ENCODE assay signal across 9 mouse cellular contexts in the genomic region with DNA sequence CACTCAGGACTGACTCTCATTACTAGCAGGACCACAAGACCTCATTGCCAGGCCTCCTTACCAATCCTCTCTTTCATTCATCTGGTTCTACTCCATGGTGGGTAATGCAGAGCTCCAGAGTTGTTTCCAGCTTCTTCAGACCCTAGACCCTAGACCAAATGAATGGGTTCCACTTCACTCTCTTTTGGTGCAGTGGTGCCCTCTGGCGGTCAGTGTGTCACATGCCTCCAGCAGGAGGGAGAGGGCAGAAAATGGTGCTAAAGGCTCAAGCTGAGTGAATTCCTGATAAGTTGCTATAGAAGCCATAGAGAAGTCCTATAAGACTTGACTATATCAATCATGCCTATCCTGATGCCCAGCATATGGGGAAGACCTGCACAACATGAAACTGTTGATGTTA. TPM values are rescaled to one million over a fixed set of nuclear protein-coding genes. Genes with fewer than 3 reads are reported as not detected.
DNase-seq lines count a peak whose midpoint lies in the region; ATAC-seq and TF ChIP-seq lines count a peak whose summit lies in the region.
"Had no signal": no experiment of that assay in that cellular context is flagged by ENCODE, and none has a peak within 500 bp of the region (broad histone marks: within the 10 kb centered on the region; RNA-seq: fewer than 3 reads in every experiment).

No protein-coding gene starts in this region.

- no peak for ATAC-seq in midbrain, embryonic 14.5 days (ENCODE audit: low FRiP score, low TSS enrichment)
- ATAC-seq in midbrain, embryonic 15.5 days (replicated peaks) = no peak

- TF ChIP-seq CTCF in gastrocnemius, adult 2 months (IDR thresholded peaks at IDR 0.05) = peak; percentile 51

- no peaks in the 10 kb centered on the region for H3K27me3 ChIP-seq in midbrain, embryonic 14.5 days (ENCODE audit: control insufficient read depth, insufficient read depth, low read length)
- no peaks in the 10 kb centered on the region for H3K27me3 ChIP-seq in midbrain, embryonic 15.5 days (replicated peaks)
- H3K27me3 ChIP-seq: neural tube, embryonic 13.5 days had no signal

- no peak overlapping the region for H3K27ac ChIP-seq in gastrocnemius, adult 2 months
- H3K27ac ChIP-seq in midbrain, embryonic 14.5 days (replicated peaks; ENCODE audit: low read depth, low read length) = no peak overlapping the region
- H3K27ac ChIP-seq in midbrain, embryonic 15.5 days = no peak overlapping the region
- H3K27ac ChIP-seq: neural tube, embryonic 13.5 days had no signal

- DNase-seq in gastrocnemius, adult 2 months = no peak
- DNase-seq in gastrocnemius, postnatal 25 days = no peak
- DNase-seq in midbrain, embryonic 14.5 days = peak; percentile 54
- DNase-seq in adrenal gland, adult 8-10 months = peak; percentile 18
- peak; percentile 48 for DNase-seq in kidney, postnatal 10 days
- peak; percentile 30 for DNase-seq in retina, postnatal 1 day
- DNase-seq in urinary bladder, adult 2 months (ENCODE audit: low spot score) = no peak

- H3K9ac ChIP-seq in midbrain, embryonic 14.5 days (replicated peaks; ENCODE audit: low read length) = no peak overlapping the region
- no peak overlapping the region for H3K9ac ChIP-seq in midbrain, embryonic 15.5 days
- H3K9ac ChIP-seq: neural tube, embryonic 13.5 days had no signal

- intact Hi-C loops in gastrocnemius, adult 2 months (cut with DNase I) = no loop called here

- H3K9me3 ChIP-seq in midbrain, embryonic 14.5 days (ENCODE audit: control insufficient read depth, low read length) = no peaks in the 10 kb centered on the region
- no peaks in the 10 kb centered on the region for H3K9me3 ChIP-seq in midbrain, embryonic 15.5 days
- H3K9me3 ChIP-seq: neural tube, embryonic 13.5 days had no signal

- WGBS in midbrain, embryonic 14.5 days = 10% methylated on average over 1 of the region's 1 CpGs
- WGBS in midbrain, embryonic 15.5 days = 8% methylated on average over 1 of the region's 1 CpGs

- no peak overlapping the region for H3K4me2 ChIP-seq in midbrain, embryonic 14.5 days (ENCODE audit: low read length)
- no peak overlapping the region for H3K4me2 ChIP-seq in midbrain, embryonic 15.5 days
- H3K4me2 ChIP-seq: neural tube, embryonic 13.5 days had no signal

- no peak overlapping the region for H3K4me3 ChIP-seq in gastrocnemius, adult 2 months
- no peak overlapping the region for H3K4me3 ChIP-seq in midbrain, embryonic 14.5 days (replicated peaks; ENCODE audit: low read depth, low read length)
- no peak overlapping the region for H3K4me3 ChIP-seq in midbrain, embryonic 15.5 days
- H3K4me3 ChIP-seq: neural tube, embryonic 13.5 days had no signal

- no peaks in the 10 kb centered on the region for H3K36me3 ChIP-seq in midbrain, embryonic 14.5 days (ENCODE audit: control insufficient read depth, insufficient read depth, low read length)
- no peaks in the 10 kb centered on the region for H3K36me3 ChIP-seq in midbrain, embryonic 15.5 days (replicated peaks)
- H3K36me3 ChIP-seq: neural tube, embryonic 13.5 days had no signal

- H3K4me1 ChIP-seq in midbrain, embryonic 14.5 days (ENCODE audit: control insufficient read depth, insufficient read depth, low read length) = no peaks in the 10 kb centered on the region
- H3K4me1 ChIP-seq in midbrain, embryonic 15.5 days = no peaks in the 10 kb centered on the region
- H3K4me1 ChIP-seq: neural tube, embryonic 13.5 days had no signal

RNA-seq across cellular contexts. Expression of gene Gpr50, which starts 39.6 kb away (rescaled TPM):
- not detected for total RNA-seq in gastrocnemius, adult 2 months (2021)
- total RNA-seq in gastrocnemius, postnatal 25 days (2021) = 1 to 10 TPM in 1 of 2 experiments, under 1 TPM in 1; 0.41 to 1.0 TPM
- 3.3 and 4.9 TPM in 2 replicates for polyA plus RNA-seq in midbrain, embryonic 14.5 days (2014; fragmentation: Nextera tagmentation; extraction: Ambion mirVana)
- 2.6 and 3.5 TPM in 2 replicates for polyA plus RNA-seq in midbrain, embryonic 15.5 days (2015; fragmentation: Nextera tagmentation; extraction: Ambion mirVana)
- not detected for total RNA-seq in adrenal gland, adult 8-10 months (2022)
- 0.04 and 0.18 TPM in 2 replicates for polyA plus RNA-seq in urinary bladder, adult 2 months (2012; rRNA removed)

Comparison
In these comparisons a context has a peak if more than half of its experiments do, and no peak if none do; other contexts are left out.
1. DNase-seq: peak in midbrain, embryonic 14.5 days (single experiment), adrenal gland, adult 8-10 months (single experiment), kidney, postnatal 10 days (single experiment) and retina, postnatal 1 day (single experiment); none in gastrocnemius, adult 2 months (single experiment), gastrocnemius, postnatal 25 days (single experiment) and urinary bladder, adult 2 months (single experiment).